Mouse (Mus musculus) bone marrow, adult 2 months (tissue): ENCODE data around the gene Dcst2. TPM values are rescaled to one million over a fixed set of nuclear protein-coding genes. Genes with fewer than 3 reads are reported as not detected.

Experiments used
- H3K27ac ChIP-seq: fragments of 200-500 bp; 2 replicates; pipeline ENCODE4 v1.5.1; 2012; ENCODE audit warnings: low read depth, mild to moderate bottlenecking, control low read depth, inconsistent platforms, low read length; ENCODE audit not compliant: control insufficient read depth, poor library complexity, insufficient read depth
- H3K4me1 ChIP-seq: fragments of 200-500 bp; 2 replicates; pipeline ENCODE4 v1.6.1; 2011; ENCODE audit warnings: low read length; ENCODE audit not compliant: control insufficient read depth, insufficient read depth
- H3K4me3 ChIP-seq: fragments of 200-500 bp; replicated peaks from 2 replicates; pipeline ENCODE3; 2011; ENCODE audit warnings: mild to moderate bottlenecking, low read depth, low read length, control low read depth; ENCODE audit not compliant: control insufficient read depth
- CTCF ChIP-seq: fragments of 200-500 bp; IDR thresholded peaks from 2 replicates; pipeline ENCODE4 v1.5.1; 2011; ENCODE audit warnings: low read length, control low read depth; ENCODE audit not compliant: control insufficient read depth, insufficient read depth
- POLR2A ChIP-seq: fragments of 200-500 bp; IDR thresholded peaks from 2 replicates; pipeline ENCODE4 v1.6.1; 2011; ENCODE audit warnings: low read depth, mild to moderate bottlenecking, control low read depth, low read length, borderline replicate concordance; ENCODE audit not compliant: control insufficient read depth
- WGBS: fragments of 180-500 bp; shearing (Covaris S2); methylation state at CpG from one replicate; pipeline ENCODE4 v1.1.7; 2018; 5-methylcytosine and 5-hydroxymethylcytosine counted together
- polyA plus RNA-seq: library from polyadenylated mRNA; stranded (reverse); fragments of >200 nt; gene quantifications from 2 replicates; pipeline ENCODE4 v1.2.4, GENCODE M21; 2011; ENCODE audit warnings: low replicate concordance; ENCODE audit not compliant: missing spikeins, insufficient read depth, insufficient read length

Dcst2 gene
- polyA plus RNA-seq, 1 experiment = not detected

DNA sequence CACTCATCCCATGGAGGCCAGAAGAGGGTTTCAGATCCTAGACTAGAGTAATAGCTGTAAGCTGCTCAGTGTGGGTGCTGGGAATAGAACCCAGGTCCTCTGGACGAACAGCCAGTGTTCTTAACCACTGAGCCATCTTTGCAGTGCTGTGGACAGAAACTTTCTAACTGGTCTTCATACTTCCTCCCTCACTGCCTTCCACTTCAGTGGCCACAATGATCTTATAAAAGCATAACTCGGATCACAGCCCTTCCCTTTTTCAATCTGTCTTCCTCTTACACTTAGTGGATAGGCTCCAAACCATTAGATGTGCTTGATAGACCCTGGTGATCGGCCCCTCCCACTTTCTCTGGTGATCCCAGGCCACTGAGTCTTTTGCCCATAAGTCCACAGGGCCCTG is 1.5 kb upstream of the Dcst2 start:
- Histone ChIP-seq H3K4me3 (no peak overlapping the region), H3K27ac (no peak overlapping the region), H3K4me1 (no peaks in the 10 kb centered on the region; the same call in 1 of the 2 replicates)
- 7% methylated on average over 3 of the region's 3 CpGs for WGBS
- no peak for TF ChIP-seq CTCF

GRCm38 (mm10) chr3:89364631-89365030 is 2.9 kb downstream of the Dcst2 start:
- Histone ChIP-seq H3K4me3 (no peak overlapping the region), H3K27ac (no peak overlapping the region), H3K4me1 (no peaks in the 10 kb centered on the region)
- WGBS = 86% methylated on average over 8 of the region's 8 CpGs
- no peak for TF ChIP-seq CTCF
- TF ChIP-seq POLR2A = no peak

DNA sequence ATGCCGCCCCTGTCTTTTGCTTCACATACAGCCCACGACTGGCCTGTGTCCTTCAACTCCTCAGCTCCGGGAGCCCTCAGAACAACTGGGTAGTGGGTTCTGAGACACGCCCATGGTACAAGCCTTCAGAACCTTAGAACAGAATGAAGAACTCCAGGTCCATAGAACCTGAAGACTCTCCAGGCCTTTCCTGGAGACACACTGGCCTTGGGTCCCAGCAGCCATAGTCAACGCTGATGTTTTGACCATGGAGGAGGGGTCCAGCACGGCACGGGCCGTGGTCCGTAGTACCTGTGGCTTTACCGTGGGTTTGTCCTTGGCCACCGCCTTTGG is 3.3 kb downstream of the Dcst2 start, which contains the start of gene Dcst1:
Gene Dcst1 (minus strand): TSS at position 101 of the 333 bp plus-strand sequence.
- no peak within 1 kb of the TSS for H3K27ac ChIP-seq
- no peak within 1 kb of the TSS for H3K4me3 ChIP-seq
- 86% methylated on average over 11 of the region's 11 CpGs for WGBS
- no peaks in the 10 kb centered on the region for H3K4me1 ChIP-seq
- TF ChIP-seq POLR2A (no peak), CTCF (no peak)

GRCm38 (mm10) chr3:89365486-89366414 is 4.0 kb downstream of the Dcst2 start:
- no peak for TF ChIP-seq POLR2A
- WGBS = 77% methylated on average over 20 of the region's 20 CpGs
- H3K4me3 ChIP-seq = no peak overlapping the region
- no peaks in the 10 kb centered on the region for H3K4me1 ChIP-seq
- H3K27ac ChIP-seq = no peak overlapping the region

GRCm38 (mm10) chr3:89367338-89367737 is 5.6 kb downstream of the Dcst2 start:
- H3K4me1 ChIP-seq = no peaks in the 10 kb centered on the region
- TF ChIP-seq POLR2A (no peak), CTCF (no peak)
- no peak overlapping the region for H3K27ac ChIP-seq
- no peak overlapping the region for H3K4me3 ChIP-seq
- WGBS = 89% methylated on average over 11 of the region's 11 CpGs

DNA sequence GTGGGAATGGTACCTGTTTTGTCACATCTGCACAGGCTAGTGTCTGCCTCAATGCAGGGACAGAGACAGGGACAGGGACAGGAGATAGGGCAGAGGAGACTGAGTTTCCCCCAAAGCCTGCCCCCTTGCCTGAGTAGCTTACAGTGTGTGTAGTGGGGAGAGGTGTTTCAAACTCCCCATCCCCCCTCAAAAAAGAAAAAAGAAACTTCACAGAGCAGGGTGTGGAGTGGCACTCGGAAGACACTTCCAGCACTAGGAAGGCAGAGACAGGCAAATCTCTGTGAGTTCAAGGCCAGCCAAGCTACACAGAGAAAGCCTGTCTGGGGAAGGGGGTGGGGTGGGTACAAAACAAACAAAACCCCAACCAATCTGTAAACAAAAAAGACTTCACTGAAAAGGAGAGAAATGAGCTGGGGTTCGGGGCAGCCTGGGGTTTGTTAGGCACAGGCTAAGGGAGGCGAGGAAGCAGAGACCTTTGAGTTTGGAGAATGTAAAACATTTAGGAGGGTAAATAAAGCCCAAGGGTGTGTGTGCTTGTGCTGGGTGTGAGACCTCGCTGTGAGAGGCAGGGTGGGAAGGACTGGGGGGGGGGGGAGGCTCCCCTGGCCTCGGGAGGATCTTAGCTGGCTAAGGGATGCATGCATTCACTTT is 11.9 kb downstream of the Dcst2 start:
- WGBS = 53% methylated on average over 5 of the region's 5 CpGs
- H3K4me3 ChIP-seq = no peak overlapping the region
- no peak overlapping the region for H3K27ac ChIP-seq
- TF ChIP-seq POLR2A = no peak
- no peak for TF ChIP-seq CTCF
- H3K4me1 ChIP-seq = no peaks in the 10 kb centered on the region

DNA sequence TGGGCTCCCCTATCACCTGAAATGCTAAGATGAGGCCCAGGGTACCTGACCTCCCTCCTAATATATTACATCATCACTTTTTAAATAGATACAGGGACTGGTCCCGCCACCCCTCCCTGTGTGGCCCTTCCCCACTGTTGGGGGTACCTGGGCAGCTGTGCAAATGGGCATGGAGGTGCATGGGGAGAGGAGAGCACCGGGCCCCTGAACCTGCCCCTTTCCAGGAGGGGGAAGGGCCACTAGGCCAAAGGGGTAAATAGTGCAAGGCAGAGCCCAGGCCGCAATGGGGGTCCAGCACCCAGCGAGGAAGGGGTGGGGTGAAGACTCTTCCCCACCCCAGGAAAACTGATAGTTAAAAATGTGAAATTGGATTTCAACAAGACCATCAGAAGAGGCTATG is 16.1 kb downstream of the Dcst2 start:
- 75% methylated on average over 4 of the region's 4 CpGs for WGBS
- no peak for TF ChIP-seq CTCF
- no peak for TF ChIP-seq POLR2A
- H3K27ac ChIP-seq = no peak overlapping the region

DNA sequence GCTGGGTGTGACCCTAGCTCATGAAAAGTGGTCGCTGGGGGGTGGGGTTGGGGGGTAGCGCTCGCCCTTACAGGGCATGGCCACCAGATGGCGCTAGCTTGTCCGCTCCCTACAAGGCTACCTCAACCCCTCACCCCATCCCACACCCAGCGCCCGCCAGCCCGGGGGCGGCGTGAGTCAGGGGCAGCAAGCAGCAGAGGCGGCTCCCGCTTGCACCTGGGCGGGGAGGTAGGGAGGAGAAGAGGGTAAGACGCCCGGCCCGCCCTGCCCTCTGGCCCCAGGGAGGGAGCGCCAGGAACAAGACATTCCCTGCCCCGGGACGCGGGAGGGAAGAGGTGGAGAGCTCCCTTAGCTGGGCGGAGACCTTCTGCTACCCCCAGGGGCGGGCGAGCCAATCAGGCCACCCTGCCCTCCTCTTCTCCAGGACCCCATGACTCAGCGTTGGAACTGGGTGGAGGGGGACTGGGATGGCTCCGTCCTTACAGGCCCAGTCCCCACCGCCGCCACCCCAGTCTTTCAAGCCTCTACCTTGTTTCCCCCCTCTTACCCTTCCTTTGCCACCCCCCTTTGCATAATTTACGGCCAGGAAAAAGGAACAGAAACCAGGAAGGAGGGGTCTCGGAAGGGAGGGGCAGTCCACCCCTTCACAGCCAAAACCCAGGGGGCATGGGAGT is 16.8 kb downstream of the Dcst2 start:
- Histone ChIP-seq H3K4me1 (0 out of 2 replicates have a peak, but pooled peaks cover 4% of the 10 kb centered on the region), H3K27ac (peak overlapping the region; percentile 57), H3K4me3 (peak overlapping the region; percentile 14)
- WGBS = 5% methylated on average over 28 of the region's 29 CpGs
- TF ChIP-seq POLR2A (no peak; the same call in 1 of the 2 replicates), CTCF (peak; percentile 79)

More for the DNA sequence above, 16.1 kb downstream of the Dcst2 start:
- Histone ChIP-seq H3K4me1 (0 out of 2 replicates have a peak, but pooled peaks cover 4% of the 10 kb centered on the region), H3K4me3 (no peak overlapping the region)
